Mouse (Mus musculus): ENCODE data around the gene Grid2ip.

The Grid2ip gene

DNA sequence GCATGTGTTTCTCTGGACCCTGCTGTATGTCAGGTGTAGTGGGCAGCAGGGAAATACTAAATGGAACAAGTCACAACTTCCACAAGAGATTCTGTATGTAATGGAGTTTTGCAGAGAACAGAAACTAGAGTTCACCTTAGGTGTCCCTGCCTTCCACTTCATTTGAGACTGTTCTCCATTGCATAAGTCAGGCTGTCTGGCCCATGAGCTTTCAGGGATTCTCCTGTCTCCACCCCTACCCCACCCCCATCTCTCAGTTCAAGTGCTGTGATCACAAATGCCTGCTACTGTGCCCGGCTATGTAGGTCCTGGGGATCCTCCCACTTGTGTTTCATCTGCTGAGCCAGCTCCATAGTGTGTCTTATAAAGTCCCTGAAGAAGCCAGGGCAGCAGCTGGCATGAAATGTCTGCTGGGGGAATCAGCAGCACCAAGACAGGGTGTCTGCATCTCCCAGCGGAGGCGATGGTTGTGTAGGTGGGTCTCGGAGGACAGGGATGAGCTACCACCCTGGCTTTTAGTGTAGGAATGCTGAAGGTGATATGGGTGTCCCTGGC lies 53.8 kb downstream of the Grid2ip start:
- no peak for DNase-seq (ENCODE audit: low read depth, low spot score)

- DNase-seq (ENCODE audit: low read depth, low spot score), result no peak
Measured at GRCm38 (mm10) chr5:143421484-143421883, 64.3 kb downstream of the Grid2ip start.

DNA sequence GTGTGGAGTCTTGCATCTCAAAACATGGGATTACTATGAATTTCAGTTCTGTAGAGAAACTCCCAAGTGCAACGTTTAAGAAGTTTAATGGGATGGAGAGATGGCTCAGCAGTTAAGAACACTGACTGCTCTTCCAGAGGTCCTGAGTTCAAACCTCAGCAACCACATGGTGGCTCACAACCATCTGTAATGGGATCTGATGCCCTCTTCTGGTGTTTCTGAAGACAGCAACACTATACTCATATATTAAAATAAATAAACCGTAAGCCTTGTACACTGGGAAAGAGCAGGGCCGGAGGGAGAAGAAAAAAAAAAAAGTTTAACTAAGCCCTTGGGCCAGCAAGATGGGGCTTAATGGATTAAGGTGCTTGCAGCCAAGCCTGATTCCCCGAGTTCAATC lies 65.9 kb downstream of the Grid2ip start:
- DNase-seq (ENCODE audit: low read depth, low spot score), result no peak

DNA sequence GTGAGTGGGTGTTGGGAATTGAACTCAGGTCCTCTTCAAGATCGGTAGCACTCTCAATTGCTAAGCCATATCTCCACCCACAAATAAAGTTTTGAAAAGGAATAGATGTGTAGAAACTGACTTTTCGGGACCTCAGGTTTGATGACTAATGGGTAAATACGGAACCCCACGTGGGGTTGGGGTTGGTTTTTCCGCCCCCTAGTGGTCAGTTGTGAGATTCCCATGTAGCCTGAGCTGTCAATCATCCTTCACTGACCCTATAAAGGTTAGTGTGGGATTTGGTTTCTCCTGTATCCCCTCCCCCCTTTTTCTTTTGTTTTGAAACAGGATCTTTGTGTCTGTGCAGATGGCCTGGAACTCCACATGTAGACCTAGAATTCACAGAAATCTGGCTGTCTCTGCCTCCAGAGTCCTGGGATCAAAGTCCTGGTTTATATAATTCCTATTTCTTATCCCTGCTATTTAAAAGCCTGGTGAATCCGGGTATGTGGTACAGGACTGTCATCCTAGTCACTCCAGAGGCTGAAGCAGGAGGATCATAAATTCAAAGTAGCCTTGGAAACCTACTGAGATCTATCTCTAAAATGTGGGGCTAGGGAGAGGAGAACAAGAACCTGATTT lies 66.9 kb downstream of the Grid2ip start:
- DNase-seq (ENCODE audit: low read depth, low spot score), result peak; percentile 26

GRCm38 (mm10) chr5:143434421-143434820 lies 77.3 kb downstream of the Grid2ip start:
- DNase-seq (ENCODE audit: low read depth, low spot score), result peak; percentile 61

DNA sequence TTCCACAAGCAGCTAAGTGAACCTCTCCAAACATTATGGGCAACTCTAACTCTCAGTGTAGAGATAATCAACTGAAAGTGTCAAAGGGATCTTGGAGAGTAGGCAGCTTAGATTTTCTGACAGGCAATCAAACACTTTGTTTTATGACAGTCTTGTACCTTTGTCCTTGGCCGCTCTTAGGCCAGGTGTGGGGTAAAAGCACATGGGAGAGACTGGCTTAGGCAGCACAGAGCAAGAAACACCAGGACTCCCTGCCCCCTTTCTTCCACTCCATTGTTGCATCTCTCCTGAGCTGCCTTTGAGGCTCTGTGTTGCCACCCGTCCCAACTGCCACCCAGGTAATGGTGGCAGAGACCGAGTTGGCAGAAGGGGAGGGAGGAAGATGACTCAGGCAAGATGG lies 84.2 kb downstream of the Grid2ip start:
- DNase-seq (ENCODE audit: low read depth, low spot score), result no peak

- DNase-seq (ENCODE audit: low read depth, low spot score), result no peak
Measured at GRCm38 (mm10) chr5:143441753-143442152, 84.6 kb downstream of the Grid2ip start.

All from WW6 (cell line).